Comparison of ENCODE assay signal across 20 mouse cellular contexts in the genomic region with DNA sequence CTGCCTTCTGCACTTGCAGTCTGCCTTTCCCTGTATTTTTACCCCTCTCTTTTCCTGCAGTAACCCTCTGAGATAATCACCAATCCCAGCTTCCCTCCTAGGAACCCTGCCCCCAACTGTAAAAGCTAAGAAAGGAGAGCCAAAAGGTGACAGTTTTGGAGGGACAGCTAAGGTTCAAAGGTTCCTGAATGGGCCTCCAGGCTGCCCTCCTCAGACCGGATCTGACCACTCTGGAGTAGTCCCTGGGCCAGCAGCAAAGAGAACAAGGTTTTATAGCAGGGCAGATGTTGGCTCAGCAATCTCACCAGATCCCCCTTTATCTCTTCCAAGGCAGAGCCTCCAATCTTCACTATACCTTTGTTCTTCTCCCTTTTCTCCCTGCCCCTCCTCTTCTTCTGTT. TPM values are rescaled to one million over a fixed set of nuclear protein-coding genes. Genes with fewer than 3 reads are reported as not detected.
DNase-seq lines count a peak whose midpoint lies in the region; ATAC-seq and TF ChIP-seq lines count a peak whose summit lies in the region.
"Had no signal": no experiment of that assay in that cellular context is flagged by ENCODE, and none has a peak within 500 bp of the region (broad histone marks: within the 10 kb centered on the region; RNA-seq: fewer than 3 reads in every experiment).

No protein-coding gene starts in this region.

- no peak overlapping the region for H3K27ac ChIP-seq in kidney, adult 2 months (ENCODE audit: insufficient read depth, low read depth, low read length)
- H3K27ac ChIP-seq in hindbrain, embryonic 12.5 days = peak overlapping the region; percentile 77
- peak overlapping the region; percentile 87; the same call in 1 of the 2 replicates for H3K27ac ChIP-seq in hindbrain, embryonic 15.5 days (replicated peaks)
- peak overlapping the region; percentile 63; the same call in 1 of the 2 replicates for H3K27ac ChIP-seq in stomach, embryonic 15.5 days
- H3K27ac ChIP-seq: embryonic facial prominence, embryonic 12.5 days; heart, embryonic 13.5 days; liver, embryonic 15.5 days; midbrain, embryonic 15.5 days had no signal

- H3K4me1 ChIP-seq in kidney, adult 2 months (ENCODE audit: control insufficient read depth, insufficient read depth, low read length) = peaks cover 5% of the 10 kb centered on the region; the same call in 1 of the 2 replicates
- H3K4me1 ChIP-seq in hindbrain, embryonic 12.5 days = no peaks in the 10 kb centered on the region; the same call in 1 of the 2 replicates
- peaks cover 9% of the 10 kb centered on the region; the same call in 1 of the 2 replicates for H3K4me1 ChIP-seq in hindbrain, embryonic 15.5 days (replicated peaks)
- H3K4me1 ChIP-seq in stomach, embryonic 15.5 days = peaks cover 23% of the 10 kb centered on the region
- H3K4me1 ChIP-seq: embryonic facial prominence, embryonic 12.5 days; heart, embryonic 13.5 days; liver, embryonic 15.5 days; midbrain, embryonic 15.5 days had no signal

- no peak for ATAC-seq in hindbrain, embryonic 12.5 days (ENCODE audit: low FRiP score)
- ATAC-seq in hindbrain, embryonic 15.5 days (ENCODE audit: low FRiP score, low read depth) = no peak
- ATAC-seq in stomach, embryonic 15.5 days (ENCODE audit: insufficient read depth, low FRiP score, low read depth) = no peak
- ATAC-seq: forebrain, embryonic 14.5 days; lung, postnatal 0 days; midbrain, embryonic 15.5 days had no signal

- 27% methylated on average over 1 of the region's 1 CpGs for WGBS in kidney, adult 2 months
- WGBS in hindbrain, embryonic 12.5 days = 4% methylated on average over 1 of the region's 1 CpGs
- WGBS in hindbrain, embryonic 15.5 days = 0% methylated on average over 1 of the region's 1 CpGs
- WGBS in stomach, embryonic 15.5 days = 19% methylated on average over 1 of the region's 1 CpGs

- TF ChIP-seq CTCF in kidney, adult 2 months (conservative IDR thresholded peaks at IDR 0.05; ENCODE audit: insufficient read depth, insufficient read length, low read depth, low read length) = no peak

- peak overlapping the region; percentile 50 for H3K4me2 ChIP-seq in hindbrain, embryonic 12.5 days (replicated peaks)
- no peak overlapping the region for H3K4me2 ChIP-seq in hindbrain, embryonic 15.5 days
- H3K4me2 ChIP-seq in stomach, embryonic 15.5 days = no peak overlapping the region
- H3K4me2 ChIP-seq: embryonic facial prominence, embryonic 12.5 days; heart, embryonic 13.5 days; liver, embryonic 15.5 days; midbrain, embryonic 15.5 days had no signal

- H3K36me3 ChIP-seq in kidney, adult 2 months (ENCODE audit: control insufficient read depth, insufficient read depth, low read length) = no peaks in the 10 kb centered on the region
- H3K36me3 ChIP-seq in hindbrain, embryonic 12.5 days = no peaks in the 10 kb centered on the region
- H3K36me3 ChIP-seq in hindbrain, embryonic 15.5 days = no peaks in the 10 kb centered on the region
- no peaks in the 10 kb centered on the region for H3K36me3 ChIP-seq in stomach, embryonic 15.5 days
- H3K36me3 ChIP-seq: embryonic facial prominence, embryonic 12.5 days; heart, embryonic 13.5 days; liver, embryonic 15.5 days; midbrain, embryonic 15.5 days had no signal

- no peak overlapping the region for H3K9ac ChIP-seq in hindbrain, embryonic 12.5 days
- H3K9ac ChIP-seq in hindbrain, embryonic 15.5 days = no peak overlapping the region
- no peak overlapping the region for H3K9ac ChIP-seq in stomach, embryonic 15.5 days
- H3K9ac ChIP-seq: embryonic facial prominence, embryonic 12.5 days; heart, embryonic 13.5 days; liver, embryonic 15.5 days; midbrain, embryonic 15.5 days had no signal

- no peak overlapping the region for H3K4me3 ChIP-seq in kidney, adult 2 months (ENCODE audit: insufficient read depth, low read depth, low read length)
- H3K4me3 ChIP-seq in hindbrain, embryonic 12.5 days = no peak overlapping the region
- no peak overlapping the region for H3K4me3 ChIP-seq in hindbrain, embryonic 15.5 days
- H3K4me3 ChIP-seq in stomach, embryonic 15.5 days (replicated peaks) = no peak overlapping the region
- H3K4me3 ChIP-seq: embryonic facial prominence, embryonic 12.5 days; erythroblast, embryonic 14.5 days; heart, embryonic 13.5 days; liver, embryonic 15.5 days; midbrain, embryonic 15.5 days had no signal

- no peaks in the 10 kb centered on the region for H3K27me3 ChIP-seq in kidney, adult 2 months (replicated peaks; ENCODE audit: control insufficient read depth, insufficient read depth, low read length)
- H3K27me3 ChIP-seq in hindbrain, embryonic 12.5 days = peaks cover 90% of the 10 kb centered on the region
- peaks cover 83% of the 10 kb centered on the region for H3K27me3 ChIP-seq in hindbrain, embryonic 15.5 days
- no peaks in the 10 kb centered on the region for H3K27me3 ChIP-seq in stomach, embryonic 15.5 days (replicated peaks)

- H3K9me3 ChIP-seq in hindbrain, embryonic 12.5 days (replicated peaks) = no peaks in the 10 kb centered on the region
- no peaks in the 10 kb centered on the region for H3K9me3 ChIP-seq in hindbrain, embryonic 15.5 days
- no peaks in the 10 kb centered on the region for H3K9me3 ChIP-seq in stomach, embryonic 15.5 days
- H3K9me3 ChIP-seq: embryonic facial prominence, embryonic 12.5 days; heart, embryonic 13.5 days; liver, embryonic 15.5 days; midbrain, embryonic 15.5 days had no signal

- DNase-seq in kidney, adult 2 months = peak; percentile 43
- no peak for DNase-seq in kidney, postnatal 4 days
- no peak for DNase-seq in lung, adult 18-20 months
- no peak for DNase-seq in c-Kit-positive CD71-positive TER-119-positive erythroid progenitor cells, embryonic 14.5 days (ENCODE audit: low spot score)
- DNase-seq: adrenal gland, postnatal 36 days; cerebellum, adult 18-20 months; cerebellum, postnatal 25 days; gastrocnemius, postnatal 14 days; heart, adult 18-20 months; thymus, adult 18-20 months had no signal

- TF ChIP-seq POLR2A in kidney, adult 2 months (IDR thresholded peaks at IDR 0.05; ENCODE audit: low read depth, low read length) = no peak

RNA-seq across cellular contexts. Expression of a gene that starts 23.5 kb away (rescaled TPM):
- polyA plus RNA-seq in kidney, adult 2 months (2012; rRNA removed) = 2.5 and 2.7 TPM in 2 replicates
- 34.5 and 59.6 TPM in 2 replicates for polyA plus RNA-seq in hindbrain, embryonic 12.5 days (2016; fragmentation: Nextera tagmentation; extraction: Ambion mirVana)
- 56.8 and 63.8 TPM in 2 replicates for polyA plus RNA-seq in hindbrain, embryonic 15.5 days (2015; fragmentation: Nextera tagmentation; extraction: Ambion mirVana)
- 16.2 and 17.3 TPM in 2 replicates for polyA plus RNA-seq in stomach, embryonic 15.5 days (2015; fragmentation: Nextera tagmentation; extraction: Ambion mirVana)
- polyA plus RNA-seq: forebrain, embryonic 14.5 days; midbrain, embryonic 15.5 days had no signal

RNA-seq across cellular contexts. Expression of a gene that starts 44.2 kb away (rescaled TPM):
- polyA plus RNA-seq in kidney, adult 2 months (2012; rRNA removed) = 24.7 and 25.4 TPM in 2 replicates
- polyA plus RNA-seq in hindbrain, embryonic 12.5 days (2016; fragmentation: Nextera tagmentation; extraction: Ambion mirVana) = 2.1 and 2.3 TPM in 2 replicates
- 7.4 and 13.1 TPM in 2 replicates for polyA plus RNA-seq in hindbrain, embryonic 15.5 days (2015; fragmentation: Nextera tagmentation; extraction: Ambion mirVana)
- 2.6 and 4.7 TPM in 2 replicates for polyA plus RNA-seq in stomach, embryonic 15.5 days (2015; fragmentation: Nextera tagmentation; extraction: Ambion mirVana)
- polyA plus RNA-seq: embryonic facial prominence, embryonic 12.5 days; erythroblast, embryonic 14.5 days; forebrain, embryonic 14.5 days; lung, postnatal 0 days; midbrain, embryonic 15.5 days had no signal

RNA-seq across cellular contexts. Expression of a gene that starts 51.8 kb away (rescaled TPM):
- polyA plus RNA-seq in kidney, adult 2 months (2012; rRNA removed) = 3.4 and 4.0 TPM in 2 replicates
- not detected in 2 replicates for polyA plus RNA-seq in hindbrain, embryonic 12.5 days (2016; fragmentation: Nextera tagmentation; extraction: Ambion mirVana)
- 2.3 and 16.6 TPM in 2 replicates for polyA plus RNA-seq in hindbrain, embryonic 15.5 days (2015; fragmentation: Nextera tagmentation; extraction: Ambion mirVana)
- 1.4 and 1.9 TPM in 2 replicates for polyA plus RNA-seq in stomach, embryonic 15.5 days (2015; fragmentation: Nextera tagmentation; extraction: Ambion mirVana)
- polyA plus RNA-seq: embryonic facial prominence, embryonic 12.5 days; erythroblast, embryonic 14.5 days; forebrain, embryonic 14.5 days; heart, embryonic 13.5 days; lung, postnatal 0 days; midbrain, embryonic 15.5 days had no signal
